Comparison of ENCODE assay signal across 29 mouse cellular contexts in genomic region chr7:19402535-19403112, GRCm38 (mm10). TPM values are rescaled to one million over a fixed set of nuclear protein-coding genes. Genes with fewer than 3 reads are reported as not detected.
"Had no signal": no experiment of that assay in that cellular context is flagged by ENCODE, and none has a peak within 500 bp of the region (broad histone marks: within the 10 kb centered on the region; RNA-seq: fewer than 3 reads in every experiment).

No protein-coding gene starts in this region.

- DNase-seq: kidney, adult 18-20 months; kidney, adult 9 months; kidney, postnatal 14 days; kidney, postnatal 4 days; left cerebral cortex, postnatal 4 days; liver, postnatal 0 days; lung, embryonic 14.5 days; right cerebral cortex, adult 18-20 months; right cerebral cortex, postnatal 14 days; right cerebral cortex, postnatal 4 days; thymus, adult 18-20 months; thymus, postnatal 14 days; thymus, postnatal 4 days had no signal

- H3K9ac ChIP-seq: limb, embryonic 15.5 days; liver, embryonic 14.5 days had no signal

- H3K27ac ChIP-seq: limb, embryonic 12.5 days; limb, embryonic 15.5 days; liver, embryonic 14.5 days; macrophage; midbrain, embryonic 13.5 days; neural tube, embryonic 13.5 days; stomach, postnatal 0 days had no signal

- H3K36me3 ChIP-seq: limb, embryonic 12.5 days; limb, embryonic 15.5 days; midbrain, embryonic 13.5 days; neural tube, embryonic 13.5 days had no signal

- H3K9me3 ChIP-seq: midbrain, embryonic 13.5 days had no signal

- H3K4me3 ChIP-seq: myocyte had no signal

- ATAC-seq: intestine, embryonic 16.5 days; liver, postnatal 0 days; lung, postnatal 0 days; midbrain, embryonic 13.5 days; midbrain, embryonic 16.5 days had no signal

RNA-seq across cellular contexts. Expression of gene Klc3, which starts 1.3 kb away (rescaled TPM):
- total RNA-seq: megakaryocyte-erythroid progenitor cell, adult 5-6 weeks; monocyte, adult 5-6 weeks had no signal
- polyA plus RNA-seq: macrophage had no signal

RNA-seq across cellular contexts. Expression of gene Ckm, which starts 2.0 kb away (rescaled TPM):
- total RNA-seq: layer of hippocampus, adult 18-20 months; layer of hippocampus, postnatal 14 days; left cerebral cortex, postnatal 4 days; megakaryocyte-erythroid progenitor cell, adult 5-6 weeks; monocyte, adult 5-6 weeks; neutrophil, adult 5-6 weeks had no signal
- polyA plus RNA-seq: macrophage had no signal

RNA-seq across cellular contexts. Expression of gene Ppp1r13l, which starts 43.1 kb away (rescaled TPM):
- total RNA-seq: monocyte, adult 5-6 weeks had no signal
